Mouse (Mus musculus) lung, postnatal 36 days (tissue): Measurements from ENCODE around the gene Rnaseh1.

Source experiments
- DNase-seq: peaks from one replicate; pipeline ENCODE4 v3.0.0; 2022; ENCODE audit warnings: mixed read lengths

The Rnaseh1 gene

GRCm38 (mm10) chr12:28674038-28674720 lies 24.8 kb downstream of the Rnaseh1 start:
- DNase-seq = no peak

GRCm38 (mm10) chr12:28675121-28675924 lies 25.9 kb downstream of the Rnaseh1 start, which contains the start of gene Adi1:
Gene Adi1 (plus strand): TSS chr12:28675231.
- peak; percentile 91 for DNase-seq

GRCm38 (mm10) chr12:28675925-28676209 lies 26.5 kb downstream of the Rnaseh1 start:
- DNase-seq = no peak

GRCm38 (mm10) chr12:28684674-28685073 lies 35.3 kb downstream of the Rnaseh1 start:
- DNase-seq = no peak

- no peak for DNase-seq
These were observed 36.4 kb downstream of the Rnaseh1 start for GRCm38 (mm10) chr12:28685771-28686170.

- no peak for DNase-seq
These were observed 36.9 kb downstream of the Rnaseh1 start for GRCm38 (mm10) chr12:28686199-28686879.

GRCm38 (mm10) chr12:28688996-28689395 lies 39.6 kb downstream of the Rnaseh1 start:
- no peak for DNase-seq

GRCm38 (mm10) chr12:28690730-28691129 lies 41.3 kb downstream of the Rnaseh1 start:
- no peak for DNase-seq

- no peak for DNase-seq
These were observed 44.3 kb downstream of the Rnaseh1 start for GRCm38 (mm10) chr12:28693738-28694137.

- DNase-seq = peak; percentile 62
These were observed 44.8 kb downstream of the Rnaseh1 start for GRCm38 (mm10) chr12:28694231-28694630.

- DNase-seq = no peak
These were observed 45.4 kb downstream of the Rnaseh1 start for GRCm38 (mm10) chr12:28694776-28695175.

GRCm38 (mm10) chr12:28697821-28698595 lies 48.6 kb downstream of the Rnaseh1 start:
- DNase-seq = peak; percentile 76

- DNase-seq = peak; percentile 10
These were observed 49.7 kb downstream of the Rnaseh1 start for GRCm38 (mm10) chr12:28699086-28699485.

GRCm38 (mm10) chr12:28699656-28700055 lies 50.3 kb downstream of the Rnaseh1 start:
- peak; percentile 86 for DNase-seq

GRCm38 (mm10) chr12:28700101-28700511 lies 50.7 kb downstream of the Rnaseh1 start:
- no peak for DNase-seq

- no peak for DNase-seq
These were observed 51.2 kb downstream of the Rnaseh1 start for GRCm38 (mm10) chr12:28700561-28701025.

GRCm38 (mm10) chr12:28701302-28701701 lies 51.9 kb downstream of the Rnaseh1 start:
- no peak for DNase-seq

- no peak for DNase-seq
These were observed 55.0 kb downstream of the Rnaseh1 start for GRCm38 (mm10) chr12:28704381-28704780.

- DNase-seq = no peak
These were observed 55.8 kb downstream of the Rnaseh1 start for GRCm38 (mm10) chr12:28705204-28705603.

- DNase-seq = no peak
These were observed 58.8 kb downstream of the Rnaseh1 start for GRCm38 (mm10) chr12:28708154-28708553.
